ENCODE assay signal across 18 mouse cellular contexts in the genomic region with DNA sequence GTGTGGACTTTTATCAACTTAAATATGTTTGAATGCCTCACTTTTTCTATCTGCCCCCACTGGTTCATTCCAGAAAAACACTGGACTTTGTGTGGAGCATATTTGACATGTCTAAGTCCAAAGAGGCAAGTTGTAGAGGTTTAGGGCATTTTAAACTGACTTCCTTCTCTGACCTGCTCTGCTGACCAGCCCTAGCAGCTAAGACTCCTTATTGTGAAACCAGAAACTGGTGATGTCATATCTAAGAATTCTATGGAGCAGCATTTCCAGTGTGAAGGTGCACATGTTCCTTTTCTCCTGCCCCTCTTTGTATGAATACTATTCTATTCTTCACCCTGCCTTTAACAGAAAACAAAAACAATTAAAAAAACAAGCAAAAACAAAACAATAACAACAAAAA.
"Had no signal": no experiment of that assay in that cellular context is flagged by ENCODE, and none has a peak within 500 bp of the region (broad histone marks: within the 10 kb centered on the region; RNA-seq: fewer than 3 reads in every experiment).

No protein-coding gene starts in this region.

- H3K36me3 ChIP-seq: kidney, embryonic 15.5 days; lung, embryonic 15.5 days; midbrain, embryonic 13.5 days; stomach, embryonic 15.5 days had no signal

- H3K4me3 ChIP-seq: kidney, embryonic 15.5 days; left cerebral cortex, adult 2 months; lung, embryonic 15.5 days; midbrain, embryonic 13.5 days; stomach, embryonic 15.5 days had no signal

- DNase-seq: kidney, adult 11 months; kidney, postnatal 10 days; layer of hippocampus, postnatal 36 days; lung, adult 18-20 months; lung, postnatal 14 days; right cerebral cortex, postnatal 4 days; thymus, adult 2 months; thymus, postnatal 14 days; thymus, postnatal 4 days had no signal

- H3K4me1 ChIP-seq: lung, embryonic 15.5 days; midbrain, embryonic 13.5 days; stomach, embryonic 15.5 days had no signal

- H3K27ac ChIP-seq: left cerebral cortex, adult 2 months; liver, embryonic 14.5 days; lung, embryonic 15.5 days; macrophage; midbrain, embryonic 13.5 days; stomach, embryonic 15.5 days had no signal

- H3K9me3 ChIP-seq: kidney, embryonic 15.5 days; lung, embryonic 15.5 days; midbrain, embryonic 13.5 days; stomach, embryonic 15.5 days had no signal

- H3K27me3 ChIP-seq: kidney, embryonic 15.5 days; lung, embryonic 15.5 days; midbrain, embryonic 13.5 days; stomach, embryonic 15.5 days had no signal

- H3K4me2 ChIP-seq: kidney, embryonic 15.5 days; liver, embryonic 11.5 days; lung, embryonic 15.5 days; midbrain, embryonic 13.5 days; stomach, embryonic 15.5 days had no signal

- ATAC-seq: midbrain, embryonic 13.5 days; midbrain, embryonic 16.5 days had no signal

- H3K9ac ChIP-seq: kidney, embryonic 15.5 days; liver, embryonic 14.5 days; lung, embryonic 15.5 days; midbrain, embryonic 13.5 days; stomach, embryonic 15.5 days had no signal
